In genomic region chr1:190639846-190640245, GRCm38 (mm10) we compare ENCODE assay signal across 10 mouse cellular contexts.
"Had no signal": no experiment of that assay in that cellular context is flagged by ENCODE, and none has a peak within 500 bp of the region (broad histone marks: within the 10 kb centered on the region; RNA-seq: fewer than 3 reads in every experiment).

No protein-coding gene starts in this region.

- DNase-seq: gastrocnemius, adult 2 months; gastrocnemius, postnatal 10 days; gastrocnemius, postnatal 25 days; heart, postnatal 10 days; heart, postnatal 4 days; kidney, adult 18-20 months; kidney, adult 9 months; kidney, postnatal 25 days; kidney, postnatal 4 days; liver had no signal
